Mouse (Mus musculus) heart, postnatal 0 days (tissue): ENCODE results near the gene Hmgn3. TPM values are rescaled to one million over a fixed set of nuclear protein-coding genes. Genes with fewer than 3 reads are reported as not detected.

Experiments used
- ATAC-seq: fragments of 200-750 bp; cut with Nextera tagmentation; 2 replicates; pipeline ENCODE4 v1.8.0; 2017; ENCODE audit warnings: low read depth, moderate number of reproducible peaks, moderate library complexity; ENCODE audit not compliant: insufficient read depth
- DNase-seq: peaks from one replicate; pipeline ENCODE4 v3.0.0-alpha.2; 2016; ENCODE audit warnings: low spot score
- H3K27ac ChIP-seq: fragments of 300-500 bp; sonication (generic); 2 replicates; pipeline ENCODE4 v1.5.1; 2014; ENCODE audit warnings: low read depth, mild to moderate bottlenecking
- H3K27me3 ChIP-seq: fragments of 300-500 bp; sonication (generic); 2 replicates; pipeline ENCODE4 v1.6.1; 2014; ENCODE audit warnings: low read length, mixed read lengths; ENCODE audit not compliant: control insufficient read depth, insufficient read depth
- H3K36me3 ChIP-seq: fragments of 300-500 bp; sonication (generic); replicated peaks from 2 replicates; pipeline ENCODE4 v1.6.1; 2014; ENCODE audit warnings: low read length, mixed read lengths; ENCODE audit not compliant: control insufficient read depth, insufficient read depth
- H3K4me1 ChIP-seq: fragments of 300-500 bp; sonication (generic); 2 replicates; pipeline ENCODE4 v1.6.1; 2014; ENCODE audit warnings: antibody characterized with exemption; ENCODE audit not compliant: control insufficient read depth, insufficient read depth
- H3K4me2 ChIP-seq: fragments of 300-500 bp; sonication (generic); 2 replicates; pipeline ENCODE4 v1.6.1; 2014; ENCODE audit warnings: low read depth, mild to moderate bottlenecking, low read length, moderate library complexity
- H3K4me3 ChIP-seq: fragments of 300-500 bp; sonication (generic); 2 replicates; pipeline ENCODE4 v1.5.1; 2014; ENCODE audit warnings: low read depth, low read length
- H3K9ac ChIP-seq: fragments of 300-500 bp; sonication (generic); replicated peaks from 2 replicates; pipeline ENCODE4 v1.6.1; 2014; ENCODE audit warnings: low read depth, low read length, mixed read lengths
- H3K9me3 ChIP-seq: fragments of 300-500 bp; sonication (generic); replicated peaks from 2 replicates; pipeline ENCODE4 v1.6.1; 2016; ENCODE audit warnings: low read length; ENCODE audit not compliant: control insufficient read depth
- CTCF ChIP-seq: IDR thresholded peaks from 2 replicates; pipeline ENCODE4 v1.5.1; 2016; ENCODE audit warnings: antibody characterized with exemption, control low read depth, low read depth
- EP300 ChIP-seq: IDR thresholded peaks from 2 replicates; pipeline ENCODE4 v1.6.1; 2016; ENCODE audit warnings: antibody characterized with exemption, low read depth
- WGBS: fragments of 180-500 bp; shearing (Covaris S2); extraction: QIAGEN DNeasy Blood & Tissue Kit; methylation state at CpG from one replicate; pipeline ENCODE4 v1.1.7; 2014; 5-methylcytosine and 5-hydroxymethylcytosine counted together
- polyA plus RNA-seq: library from polyadenylated mRNA; unstranded; fragments of >200 nt; fragmentation: Nextera tagmentation; extraction: Ambion mirVana; gene quantifications from 2 replicates; pipeline ENCODE4 v1.2.1, GENCODE M21; 2015
- total RNA-seq: library from RNA; depleted of rRNA; stranded (reverse); fragments of >200 nt; gene quantifications from 2 replicates; pipeline ENCODE4 v1.2.3, GENCODE M21; 2014; ENCODE audit warnings: low replicate concordance

Gene Hmgn3
- total and polyA plus RNA-seq, 2 experiments from 2014 or later, result 36.8 to 89.6 TPM

GRCm38 (mm10) chr9:83098652-83099307, 47.7 kb downstream of the Hmgn3 start:
- Histone ChIP-seq H3K27ac (no peak overlapping the region), H3K36me3 (no peaks in the 10 kb centered on the region), H3K4me2 (no peak overlapping the region), H3K9me3 (no peaks in the 10 kb centered on the region), H3K27me3 (no peaks in the 10 kb centered on the region), H3K9ac (no peak overlapping the region), H3K4me1 (no peaks in the 10 kb centered on the region), H3K4me3 (no peak overlapping the region)
- ATAC-seq (no peak), DNase-seq (no peak)
- WGBS, result 82% methylated on average over 12 of the region's 12 CpGs
- TF ChIP-seq EP300 (no peak), CTCF (no peak)

GRCm38 (mm10) chr9:83097816-83098215, 48.7 kb downstream of the Hmgn3 start:
- H3K27ac ChIP-seq, result no peak overlapping the region
- no peaks in the 10 kb centered on the region for H3K36me3 ChIP-seq
- 66% methylated on average over 8 of the region's 8 CpGs for WGBS
- TF ChIP-seq CTCF (no peak), EP300 (no peak)
- H3K9ac ChIP-seq, result no peak overlapping the region
- H3K4me1 ChIP-seq, result no peaks in the 10 kb centered on the region
- no peak overlapping the region for H3K4me2 ChIP-seq
- H3K4me3 ChIP-seq, result no peak overlapping the region
- H3K27me3 ChIP-seq, result no peaks in the 10 kb centered on the region
- ATAC-seq, result no peak
- no peaks in the 10 kb centered on the region for H3K9me3 ChIP-seq
- DNase-seq, result no peak

GRCm38 (mm10) chr9:83094649-83095336, 51.7 kb downstream of the Hmgn3 start:
- H3K27ac ChIP-seq, result no peak overlapping the region
- no peak overlapping the region for H3K4me3 ChIP-seq
- TF ChIP-seq EP300, result no peak
- TF ChIP-seq CTCF, result no peak
- H3K4me1 ChIP-seq, result no peaks in the 10 kb centered on the region
- DNase-seq (no peak), ATAC-seq (no peak)
- H3K36me3 ChIP-seq, result no peaks in the 10 kb centered on the region
- no peaks in the 10 kb centered on the region for H3K27me3 ChIP-seq
- no peaks in the 10 kb centered on the region for H3K9me3 ChIP-seq
- WGBS, result 74% methylated on average over 3 of the region's 3 CpGs
- no peak overlapping the region for H3K4me2 ChIP-seq
- H3K9ac ChIP-seq, result no peak overlapping the region

- WGBS, result 67% methylated on average over 7 of the region's 7 CpGs
- DNase-seq, result no peak
- no peak overlapping the region for H3K27ac ChIP-seq
- H3K9me3 ChIP-seq, result no peaks in the 10 kb centered on the region
- H3K9ac ChIP-seq, result no peak overlapping the region
- H3K4me1 ChIP-seq, result no peaks in the 10 kb centered on the region
- TF ChIP-seq CTCF, result no peak
- TF ChIP-seq EP300, result no peak
- no peak overlapping the region for H3K4me2 ChIP-seq
- H3K4me3 ChIP-seq, result no peak overlapping the region
- ATAC-seq, result no peak
- H3K36me3 ChIP-seq, result no peaks in the 10 kb centered on the region
- no peaks in the 10 kb centered on the region for H3K27me3 ChIP-seq
These were observed 62.6 kb downstream of the Hmgn3 start for GRCm38 (mm10) chr9:83083790-83084469.

GRCm38 (mm10) chr9:83083091-83083490, 63.4 kb downstream of the Hmgn3 start:
- no peaks in the 10 kb centered on the region for H3K9me3 ChIP-seq
- no peaks in the 10 kb centered on the region for H3K4me1 ChIP-seq
- no peak for DNase-seq
- H3K27me3 ChIP-seq, result no peaks in the 10 kb centered on the region
- H3K27ac ChIP-seq, result no peak overlapping the region
- H3K4me2 ChIP-seq, result no peak overlapping the region
- whole genome bisulfite sequencing, result 76% methylated on average over 5 of the region's 5 CpGs
- ATAC-seq, result no peak
- no peaks in the 10 kb centered on the region for H3K36me3 ChIP-seq
- H3K4me3 ChIP-seq, result no peak overlapping the region
- TF ChIP-seq CTCF (no peak), EP300 (no peak)
- H3K9ac ChIP-seq, result no peak overlapping the region
